Mouse (Mus musculus): ENCODE measurements around the gene Aen. TPM values are rescaled to one million over a fixed set of nuclear protein-coding genes. Genes with fewer than 3 reads are reported as not detected.

Gene Aen
- polyA plus RNA-seq, 1 experiment from 2014 or later: 36.9 TPM

DNA sequence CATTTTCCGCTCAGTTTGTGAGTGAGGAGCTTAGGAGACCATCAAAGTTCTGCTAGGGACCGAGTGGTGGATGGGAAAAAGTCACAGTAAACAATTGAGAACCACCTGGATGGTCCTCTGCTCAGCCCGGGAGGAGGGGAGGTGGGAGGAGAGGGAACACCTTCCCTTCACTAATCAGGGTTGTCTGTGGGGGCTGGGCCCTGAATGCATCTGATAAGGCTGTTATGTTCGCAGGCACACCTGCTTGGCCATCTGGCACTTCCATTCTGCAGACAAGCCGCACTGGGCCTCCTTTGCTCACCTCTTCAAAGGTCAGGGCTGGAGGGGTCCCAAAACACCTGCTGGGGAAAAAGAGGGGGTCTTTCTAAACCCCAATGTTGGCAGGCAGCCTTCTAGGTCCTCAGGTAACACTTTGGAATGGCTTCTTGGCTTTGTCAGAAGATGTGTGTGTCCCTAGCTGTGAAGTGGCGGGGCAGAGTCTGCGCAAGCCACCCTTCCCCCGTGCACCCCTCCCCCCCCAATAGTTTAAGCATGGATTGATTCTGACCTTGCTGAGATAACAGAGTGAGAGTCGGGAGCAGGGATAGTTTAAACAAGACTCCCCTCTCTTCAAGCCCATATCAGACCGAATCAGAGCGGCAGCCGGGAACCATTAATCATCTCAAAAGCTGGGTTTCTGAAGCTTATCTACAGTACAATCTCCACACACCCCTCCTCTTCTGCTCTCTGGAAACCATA lies 30.3 kb upstream of the Aen start:
- Histone ChIP-seq H3K27me3 (ENCODE audit: control insufficient read depth, insufficient read depth, low read length) (no peaks in the 10 kb centered on the region), H3K4me2 (ENCODE audit: low read depth, severe bottlenecking) (no peak overlapping the region), H3K4me1 (ENCODE audit: control insufficient read depth, insufficient read depth, low read length) (no peaks in the 10 kb centered on the region; the same call in 1 of the 2 replicates), H3K9me3 (ENCODE audit: control insufficient read depth, low read length) (no peaks in the 10 kb centered on the region), H3K9ac (ENCODE audit: low read length) (no peak overlapping the region), H3K27ac (replicated peaks; ENCODE audit: low read depth, low read length) (no peak overlapping the region), H3K4me3 (ENCODE audit: low read depth, low read length) (no peak overlapping the region), H3K36me3 (ENCODE audit: control insufficient read depth, insufficient read depth, low read length) (no peaks in the 10 kb centered on the region)
- 61% methylated on average over 12 of the region's 12 CpGs for WGBS
- ATAC-seq (ENCODE audit: insufficient number of reproducible peaks, low FRiP score, low TSS enrichment, low read depth): 0 out of 2 replicates have a peak, but pooled peaks have one; percentile 26
- no peak for DNase-seq (ENCODE audit: low spot score)

DNA sequence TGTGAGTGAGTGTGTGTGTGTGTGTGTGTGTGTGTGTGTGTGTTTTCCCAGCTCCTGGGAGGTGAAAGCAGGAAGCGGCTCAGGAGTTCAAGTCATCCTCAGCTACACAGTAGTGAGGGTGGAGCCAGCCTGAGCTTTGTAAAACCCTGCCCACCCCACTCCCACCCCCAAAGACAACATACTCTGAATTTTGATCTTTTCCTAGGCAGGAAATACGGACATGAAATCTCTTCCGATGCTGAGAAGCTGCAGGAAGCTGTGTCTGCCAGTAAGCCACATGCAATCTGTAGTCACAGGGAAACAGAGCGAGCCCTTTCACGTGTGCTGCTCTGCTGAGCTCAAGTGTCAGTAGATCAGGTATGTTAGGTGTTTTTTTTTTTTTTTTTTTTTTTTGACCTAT lies 26.9 kb upstream of the Aen start:
- no peaks in the 10 kb centered on the region for H3K36me3 ChIP-seq (ENCODE audit: control insufficient read depth, insufficient read depth, low read length)
- H3K9ac ChIP-seq (ENCODE audit: low read length): no peak overlapping the region
- H3K4me3 ChIP-seq (ENCODE audit: low read depth, low read length): no peak overlapping the region
- H3K4me1 ChIP-seq (ENCODE audit: control insufficient read depth, insufficient read depth, low read length): no peaks in the 10 kb centered on the region; the same call in 1 of the 2 replicates
- H3K4me2 ChIP-seq (ENCODE audit: low read depth, severe bottlenecking): no peak overlapping the region
- ATAC-seq (ENCODE audit: insufficient number of reproducible peaks, low FRiP score, low TSS enrichment, low read depth) (no peak), DNase-seq (ENCODE audit: low spot score) (no peak)
- H3K9me3 ChIP-seq (ENCODE audit: control insufficient read depth, low read length): no peaks in the 10 kb centered on the region
- no peak overlapping the region for H3K27ac ChIP-seq (replicated peaks; ENCODE audit: low read depth, low read length)
- H3K27me3 ChIP-seq (ENCODE audit: control insufficient read depth, insufficient read depth, low read length): no peaks in the 10 kb centered on the region
- WGBS: 77% methylated on average over 5 of the region's 5 CpGs

DNA sequence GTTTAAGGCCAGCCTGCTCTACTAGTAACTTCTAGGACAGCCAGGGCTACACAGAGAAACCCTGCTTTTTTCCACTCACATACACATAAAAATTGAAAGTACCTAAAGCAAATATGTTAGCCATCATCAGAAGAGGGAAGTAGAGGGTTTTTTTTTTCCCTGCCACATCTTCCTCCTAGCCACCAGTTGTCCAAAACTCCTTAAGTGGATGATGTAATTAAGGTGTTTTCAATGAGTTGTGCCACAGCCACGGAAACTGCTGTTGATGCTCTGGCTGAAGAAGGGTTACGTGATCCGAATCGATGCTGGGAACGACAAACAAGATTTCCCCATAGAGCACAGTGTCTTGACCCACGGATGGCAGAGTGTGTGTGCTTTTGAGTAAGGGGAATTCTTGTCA lies 23.3 kb upstream of the Aen start:
- Histone ChIP-seq H3K36me3 (ENCODE audit: control insufficient read depth, insufficient read depth, low read length) (no peaks in the 10 kb centered on the region), H3K27me3 (ENCODE audit: control insufficient read depth, insufficient read depth, low read length) (no peaks in the 10 kb centered on the region), H3K4me1 (ENCODE audit: control insufficient read depth, insufficient read depth, low read length) (no peaks in the 10 kb centered on the region), H3K4me2 (ENCODE audit: low read depth, severe bottlenecking) (no peak overlapping the region), H3K9ac (ENCODE audit: low read length) (no peak overlapping the region), H3K27ac (replicated peaks; ENCODE audit: low read depth, low read length) (no peak overlapping the region), H3K4me3 (ENCODE audit: low read depth, low read length) (no peak overlapping the region), H3K9me3 (ENCODE audit: control insufficient read depth, low read length) (no peaks in the 10 kb centered on the region)
- DNase-seq (ENCODE audit: low spot score): no peak
- 84% methylated on average over 6 of the region's 6 CpGs for WGBS
- ATAC-seq (ENCODE audit: insufficient number of reproducible peaks, low FRiP score, low TSS enrichment, low read depth): no peak

DNA sequence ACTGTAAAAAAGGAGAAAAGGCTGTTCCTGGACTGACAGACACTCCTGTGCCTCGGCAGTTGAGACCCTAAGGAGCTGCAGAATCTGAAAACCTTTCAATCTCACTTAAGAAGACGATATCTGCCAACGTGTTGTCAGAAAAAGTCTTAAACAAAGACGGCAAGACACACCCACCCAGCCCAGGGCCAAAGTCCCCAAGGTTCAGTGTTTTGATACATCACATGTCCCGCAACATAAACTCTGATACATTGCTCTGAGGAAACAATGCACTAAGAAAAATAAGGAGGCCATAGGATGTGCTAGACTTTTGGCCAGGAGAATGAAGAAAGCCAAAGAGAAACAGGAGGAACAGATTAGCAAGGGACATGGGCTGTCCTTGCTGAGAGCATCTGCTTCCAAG lies 22.8 kb upstream of the Aen start:
- Histone ChIP-seq H3K4me1 (ENCODE audit: control insufficient read depth, insufficient read depth, low read length) (no peaks in the 10 kb centered on the region), H3K27ac (replicated peaks; ENCODE audit: low read depth, low read length) (no peak overlapping the region), H3K36me3 (ENCODE audit: control insufficient read depth, insufficient read depth, low read length) (no peaks in the 10 kb centered on the region), H3K9ac (ENCODE audit: low read length) (no peak overlapping the region), H3K9me3 (ENCODE audit: control insufficient read depth, low read length) (no peaks in the 10 kb centered on the region), H3K4me3 (ENCODE audit: low read depth, low read length) (no peak overlapping the region), H3K27me3 (ENCODE audit: control insufficient read depth, insufficient read depth, low read length) (no peaks in the 10 kb centered on the region), H3K4me2 (ENCODE audit: low read depth, severe bottlenecking) (no peak overlapping the region)
- WGBS: 82% methylated on average over 5 of the region's 5 CpGs
- DNase-seq (ENCODE audit: low spot score) (no peak), ATAC-seq (ENCODE audit: insufficient number of reproducible peaks, low FRiP score, low TSS enrichment, low read depth) (no peak)

DNA sequence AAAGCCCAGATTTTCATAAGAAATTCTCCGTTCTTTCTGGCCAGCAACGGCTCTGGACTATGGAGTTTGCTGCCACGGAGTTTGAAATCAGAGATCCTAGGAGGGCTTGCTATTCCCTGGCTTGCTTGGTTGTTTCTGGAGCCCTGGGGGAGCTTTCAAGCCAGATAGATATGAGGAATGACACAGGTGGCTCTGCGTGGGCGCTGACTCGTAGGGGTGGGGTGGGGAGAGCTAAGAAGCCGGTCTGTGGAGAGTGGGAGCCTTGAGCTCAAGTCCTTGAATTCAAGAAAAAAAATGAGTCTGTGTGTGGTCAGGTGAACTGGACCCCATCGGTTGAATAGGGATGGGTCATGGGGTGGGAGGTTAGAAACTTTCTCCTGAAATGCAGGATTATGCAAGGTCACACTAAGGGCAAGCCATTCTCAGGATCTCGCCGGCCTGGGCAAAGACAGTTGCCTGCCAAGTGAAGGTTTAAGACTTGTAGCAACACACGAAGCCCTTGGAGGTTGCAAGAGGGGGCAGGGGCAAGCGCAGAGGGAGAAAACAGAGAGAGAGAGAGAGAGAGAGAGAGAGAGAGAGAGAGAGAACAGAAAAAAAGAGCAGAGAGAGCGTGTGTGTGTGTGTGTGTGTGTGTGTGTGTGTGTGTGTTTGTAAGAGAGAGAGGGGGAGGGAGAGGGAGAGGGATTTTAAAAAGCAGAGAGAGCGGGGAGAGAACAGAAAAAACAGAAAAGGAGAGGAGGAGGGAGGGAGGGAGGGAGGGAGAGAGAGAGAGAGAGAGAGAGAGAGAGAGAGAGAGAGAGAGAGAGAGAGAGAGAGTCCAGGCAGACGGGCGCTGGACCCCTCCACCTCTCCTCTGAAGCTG lies 13.8 kb upstream of the Aen start:
- 24% methylated on average over 16 of the region's 16 CpGs for WGBS
- Histone ChIP-seq H3K27ac (replicated peaks; ENCODE audit: low read depth, low read length) (no peak overlapping the region), H3K4me2 (ENCODE audit: low read depth, severe bottlenecking) (peak overlapping the region; percentile 39), H3K4me1 (ENCODE audit: control insufficient read depth, insufficient read depth, low read length) (peaks cover 7% of the 10 kb centered on the region; the same call in 1 of the 2 replicates), H3K9ac (ENCODE audit: low read length) (no peak overlapping the region), H3K9me3 (ENCODE audit: control insufficient read depth, low read length) (no peaks in the 10 kb centered on the region), H3K4me3 (ENCODE audit: low read depth, low read length) (peak overlapping the region; percentile 20), H3K27me3 (ENCODE audit: control insufficient read depth, insufficient read depth, low read length) (peaks cover 19% of the 10 kb centered on the region), H3K36me3 (ENCODE audit: control insufficient read depth, insufficient read depth, low read length) (no peaks in the 10 kb centered on the region)
- DNase-seq (ENCODE audit: low spot score): no peak
- ATAC-seq (ENCODE audit: insufficient number of reproducible peaks, low FRiP score, low TSS enrichment, low read depth): no peak

DNA sequence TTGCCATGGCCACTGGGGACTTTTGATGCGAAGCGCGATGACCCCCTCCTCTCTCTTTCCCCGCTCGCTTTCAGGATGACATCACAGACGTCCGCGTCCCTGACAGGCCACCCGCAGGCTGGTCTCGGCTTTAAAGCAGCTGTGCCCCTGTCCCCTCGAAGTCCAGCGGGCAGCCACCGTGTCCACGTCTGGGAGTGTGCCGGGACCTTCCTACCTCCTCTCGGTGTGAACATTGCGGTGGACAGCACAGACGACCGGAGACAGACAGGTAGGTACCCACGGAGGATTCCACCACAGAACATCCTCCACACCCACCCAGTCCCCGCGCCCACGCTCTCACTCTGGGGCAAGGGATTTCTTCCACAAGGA lies 13.2 kb upstream of the Aen start:
- peaks cover 10% of the 10 kb centered on the region; the same call in 1 of the 2 replicates for H3K4me1 ChIP-seq (ENCODE audit: control insufficient read depth, insufficient read depth, low read length)
- no peak for ATAC-seq (ENCODE audit: insufficient number of reproducible peaks, low FRiP score, low TSS enrichment, low read depth)

DNA sequence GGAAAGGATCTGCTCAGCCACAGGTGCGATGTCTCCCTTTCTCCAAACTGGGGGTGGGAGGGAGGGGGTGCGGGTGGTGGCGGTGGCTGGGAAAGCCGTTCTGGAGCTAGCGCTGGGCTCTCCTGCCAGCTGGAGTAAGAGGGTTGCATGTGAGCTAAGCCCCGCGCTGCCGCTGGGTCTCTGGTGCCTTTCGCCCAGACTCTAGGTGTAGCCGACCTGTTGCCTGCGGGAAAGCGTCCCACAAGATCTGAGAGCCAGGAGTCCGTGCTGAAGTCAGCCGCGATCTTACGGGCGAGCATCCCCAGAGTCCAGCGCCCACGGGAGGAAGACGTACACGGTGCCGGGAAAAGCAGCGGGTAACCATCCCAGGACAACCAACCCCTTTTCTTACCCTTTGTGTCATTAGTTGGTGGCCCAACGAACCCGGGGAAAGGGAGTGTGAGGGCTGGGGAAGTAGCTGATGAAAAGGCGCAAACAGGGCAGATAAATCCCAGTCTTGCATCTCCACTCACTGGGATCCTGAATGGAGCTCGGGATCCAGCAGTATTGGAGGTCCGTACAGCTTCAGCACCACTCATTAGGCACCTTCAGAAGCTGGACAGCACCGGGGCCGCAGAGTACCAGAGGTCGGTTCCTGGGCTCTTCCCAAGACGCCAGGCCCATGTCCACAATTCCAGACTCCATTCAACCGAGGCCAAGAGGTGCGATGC lies 12.5 kb upstream of the Aen start:
- DNase-seq (ENCODE audit: low spot score) (peak; percentile 60), ATAC-seq (ENCODE audit: insufficient number of reproducible peaks, low FRiP score, low TSS enrichment, low read depth) (no peak)
- Histone ChIP-seq H3K4me1 (ENCODE audit: control insufficient read depth, insufficient read depth, low read length) (peaks cover 16% of the 10 kb centered on the region; the same call in 1 of the 2 replicates), H3K9ac (ENCODE audit: low read length) (no peak overlapping the region), H3K4me2 (ENCODE audit: low read depth, severe bottlenecking) (peak overlapping the region; percentile 39), H3K36me3 (ENCODE audit: control insufficient read depth, insufficient read depth, low read length) (no peaks in the 10 kb centered on the region), H3K27me3 (ENCODE audit: control insufficient read depth, insufficient read depth, low read length) (peaks cover 19% of the 10 kb centered on the region), H3K27ac (replicated peaks; ENCODE audit: low read depth, low read length) (no peak overlapping the region), H3K4me3 (ENCODE audit: low read depth, low read length) (peak overlapping the region; percentile 20; the same call in 1 of the 2 replicates), H3K9me3 (ENCODE audit: control insufficient read depth, low read length) (no peaks in the 10 kb centered on the region)
- 2% methylated on average over 34 of the region's 34 CpGs for WGBS

More for the DNA sequence above, 13.2 kb upstream of the Aen start:
- Histone ChIP-seq H3K9me3 (ENCODE audit: control insufficient read depth, low read length) (no peaks in the 10 kb centered on the region), H3K9ac (ENCODE audit: low read length) (no peak overlapping the region), H3K27ac (replicated peaks; ENCODE audit: low read depth, low read length) (no peak overlapping the region), H3K36me3 (ENCODE audit: control insufficient read depth, insufficient read depth, low read length) (no peaks in the 10 kb centered on the region), H3K4me2 (ENCODE audit: low read depth, severe bottlenecking) (peak overlapping the region; percentile 39), H3K4me3 (ENCODE audit: low read depth, low read length) (peak overlapping the region; percentile 20), H3K27me3 (ENCODE audit: control insufficient read depth, insufficient read depth, low read length) (peaks cover 19% of the 10 kb centered on the region)
- WGBS: 4% methylated on average over 23 of the region's 23 CpGs
- DNase-seq (ENCODE audit: low spot score): peak; percentile 57

DNA sequence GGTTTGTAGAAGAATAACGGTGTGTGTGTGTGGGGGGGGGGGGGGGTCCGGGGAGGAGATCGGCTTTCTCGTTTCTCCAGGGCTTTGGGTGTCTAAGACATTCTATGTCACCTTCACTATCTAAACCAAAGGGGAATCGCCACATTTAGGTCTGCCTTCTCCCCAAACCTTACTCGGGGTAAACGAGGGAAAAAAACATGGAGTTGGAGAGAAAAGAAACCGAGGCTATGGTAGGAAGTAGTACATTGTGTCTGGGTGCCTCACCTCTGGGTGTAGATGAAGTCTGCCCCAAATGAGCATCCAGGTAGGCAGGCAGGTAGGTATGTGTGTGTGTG lies 12.0 kb upstream of the Aen start:
- peaks cover 16% of the 10 kb centered on the region; the same call in 1 of the 2 replicates for H3K4me1 ChIP-seq (ENCODE audit: control insufficient read depth, insufficient read depth, low read length)

More for the DNA sequence above, 12.0 kb upstream of the Aen start:
- ATAC-seq (ENCODE audit: insufficient number of reproducible peaks, low FRiP score, low TSS enrichment, low read depth) (no peak), DNase-seq (ENCODE audit: low spot score) (no peak)
- no peak overlapping the region for H3K27ac ChIP-seq (replicated peaks; ENCODE audit: low read depth, low read length)
- 16% methylated on average over 8 of the region's 8 CpGs for WGBS
- peaks cover 19% of the 10 kb centered on the region for H3K27me3 ChIP-seq (ENCODE audit: control insufficient read depth, insufficient read depth, low read length)
- no peak overlapping the region for H3K4me3 ChIP-seq (ENCODE audit: low read depth, low read length)
- no peak overlapping the region for H3K4me2 ChIP-seq (ENCODE audit: low read depth, severe bottlenecking)
- no peak overlapping the region for H3K9ac ChIP-seq (ENCODE audit: low read length)
- no peaks in the 10 kb centered on the region for H3K36me3 ChIP-seq (ENCODE audit: control insufficient read depth, insufficient read depth, low read length)
- no peaks in the 10 kb centered on the region for H3K9me3 ChIP-seq (ENCODE audit: control insufficient read depth, low read length)

All from limb, embryonic 11.5 days (tissue).